Mouse (Mus musculus) stomach, postnatal 0 days (tissue): ENCODE data around the gene Bcor.

Source experiments
- CTCF ChIP-seq: IDR thresholded peaks from 2 replicates; pipeline ENCODE4 v1.5.1; 2016; ENCODE audit warnings: antibody characterized with exemption, low read depth, mild to moderate bottlenecking, moderate library complexity
- EP300 ChIP-seq: optimal IDR thresholded peaks from 2 replicates; pipeline ENCODE3; 2016; ENCODE audit warnings: antibody characterized with exemption

DNA sequence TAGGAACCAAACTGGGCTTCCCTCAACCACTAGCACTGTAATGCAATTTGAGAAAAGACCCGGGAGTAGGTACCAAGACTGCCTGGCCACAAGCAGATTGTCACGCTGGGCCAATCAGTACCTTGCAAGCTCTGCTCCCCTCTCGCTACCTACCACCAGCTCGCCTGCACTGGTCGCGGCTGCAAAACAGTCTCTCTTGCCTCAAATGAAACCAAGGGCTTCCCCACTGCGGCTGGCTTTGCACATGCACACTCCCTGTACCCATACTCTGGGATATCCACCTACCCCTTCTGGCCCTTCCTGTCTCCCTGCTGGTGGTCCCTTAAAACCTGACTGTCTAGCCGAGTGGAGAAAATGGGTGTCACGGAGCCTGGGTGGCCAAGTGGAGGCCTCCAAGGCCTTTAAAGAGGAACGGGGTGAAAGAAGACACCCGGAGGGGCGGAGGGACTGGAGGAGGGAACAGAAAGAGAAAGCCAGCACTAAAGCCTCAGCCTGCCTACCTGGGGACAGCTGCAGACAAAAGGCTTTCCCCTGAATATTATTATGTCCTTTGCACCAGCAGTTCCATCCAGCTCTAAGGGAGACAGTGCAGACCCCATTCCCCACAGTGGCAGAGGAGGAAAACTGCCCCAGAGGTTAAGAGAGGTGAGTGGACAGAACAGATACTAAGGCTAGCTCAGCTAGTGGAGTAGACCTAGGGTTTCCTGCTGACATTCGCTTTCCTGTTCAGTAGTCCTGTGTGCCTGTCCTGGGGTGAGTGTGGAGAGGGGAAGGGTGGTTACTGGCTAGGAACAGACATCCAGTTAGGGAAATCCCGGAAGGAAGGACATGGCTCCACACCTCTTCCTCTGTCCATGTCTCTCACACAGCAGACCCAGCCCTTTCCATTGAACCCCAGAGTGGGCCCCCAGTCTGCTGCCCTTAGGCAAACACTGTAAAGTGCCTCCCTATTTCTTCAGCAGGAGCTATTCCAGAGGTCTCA lies 30.0 kb downstream of the Bcor start:
- TF ChIP-seq CTCF = no peak
- TF ChIP-seq EP300 = no peak
